ENCODE assay signal across 16 mouse cellular contexts in genomic region chr10:83931758-83932157, GRCm38 (mm10).
DNase-seq lines count a peak whose midpoint lies in the region; ATAC-seq lines count a peak whose summit lies in the region.
"Had no signal": no experiment of that assay in that cellular context is flagged by ENCODE, and none has a peak within 500 bp of the region (broad histone marks: within the 10 kb centered on the region; RNA-seq: fewer than 3 reads in every experiment).

No protein-coding gene starts in this region.

- H3K27ac ChIP-seq in kidney, embryonic 14.5 days (ENCODE audit: low read depth, low read length): no peak overlapping the region
- H3K27ac ChIP-seq: embryonic facial prominence, embryonic 13.5 days; layer of hippocampus, adult 2 months; liver, embryonic 14.5 days; midbrain, embryonic 13.5 days had no signal

- H3K4me3 ChIP-seq in kidney, embryonic 14.5 days (ENCODE audit: low read length): no peak overlapping the region
- H3K4me3 ChIP-seq: embryonic facial prominence, embryonic 13.5 days; heart, embryonic 12.5 days; layer of hippocampus, adult 2 months; midbrain, embryonic 13.5 days had no signal

- no peaks in the 10 kb centered on the region for H3K27me3 ChIP-seq in kidney, embryonic 14.5 days (ENCODE audit: control insufficient read depth, insufficient read depth, low read length)
- H3K27me3 ChIP-seq: embryonic facial prominence, embryonic 13.5 days; heart, embryonic 12.5 days; midbrain, embryonic 13.5 days had no signal

- H3K9ac ChIP-seq in kidney, embryonic 14.5 days (ENCODE audit: low read depth, low read length): no peak overlapping the region
- H3K9ac ChIP-seq: embryonic facial prominence, embryonic 13.5 days; heart, embryonic 12.5 days; liver, embryonic 14.5 days; midbrain, embryonic 13.5 days had no signal

- no peaks in the 10 kb centered on the region for H3K36me3 ChIP-seq in kidney, embryonic 14.5 days (ENCODE audit: control insufficient read depth, insufficient read depth, low read length)
- H3K36me3 ChIP-seq: embryonic facial prominence, embryonic 13.5 days; heart, embryonic 12.5 days; midbrain, embryonic 13.5 days had no signal

- H3K9me3 ChIP-seq in kidney, embryonic 14.5 days (ENCODE audit: control insufficient read depth, low read length): no peaks in the 10 kb centered on the region
- H3K9me3 ChIP-seq: embryonic facial prominence, embryonic 13.5 days; heart, embryonic 12.5 days; midbrain, embryonic 13.5 days had no signal

- no peak for ATAC-seq in kidney, embryonic 14.5 days (ENCODE audit: low FRiP score, low TSS enrichment)
- ATAC-seq in frontal cortex, adult (ENCODE audit: low TSS enrichment): no peak
- ATAC-seq: midbrain, embryonic 13.5 days had no signal

- DNase-seq in kidney, adult 11 months: peak; percentile 75
- peak; percentile 8 for DNase-seq in adrenal gland, postnatal 10 days
- DNase-seq in kidney, adult 8-10 months: peak; percentile 42 to 75
- DNase-seq in kidney, postnatal 36 days: peak; percentile 59 to 80
- no peak for DNase-seq in left cerebral cortex, adult 8-10 months (ENCODE audit: low spot score in 2 of 2)
- DNase-seq in spleen, postnatal 36 days (ENCODE audit: low spot score in 2 of 2): no peak
- DNase-seq: cerebellum, adult 9-11 months; right cerebral cortex, adult 18-20 months; spleen, adult 18-20 months had no signal

- no peaks in the 10 kb centered on the region for H3K4me1 ChIP-seq in kidney, embryonic 14.5 days (ENCODE audit: control insufficient read depth, insufficient read depth, low read length)
- H3K4me1 ChIP-seq: midbrain, embryonic 13.5 days had no signal

- H3K4me2 ChIP-seq in kidney, embryonic 14.5 days (replicated peaks; ENCODE audit: low read depth, low read length): no peak overlapping the region
- H3K4me2 ChIP-seq: embryonic facial prominence, embryonic 13.5 days; heart, embryonic 12.5 days; midbrain, embryonic 13.5 days had no signal

- WGBS in kidney, embryonic 14.5 days: 76% methylated on average over 3 of the region's 3 CpGs

Comparison
In these comparisons a context has a peak if more than half of its experiments do, and no peak if none do; other contexts are left out.
1. DNase-seq: peak in kidney, adult 11 months (single experiment), adrenal gland, postnatal 10 days (single experiment), kidney, adult 8-10 months (2 of 2) and kidney, postnatal 36 days (2 of 2); none in left cerebral cortex, adult 8-10 months (0 of 2) and spleen, postnatal 36 days (0 of 2).